Mouse (Mus musculus) frontal cortex, postnatal 10 days (tissue): Measurements from ENCODE around the gene Stard10.

Source experiments
- DNase-seq, 2 experiments: peaks; one replicate each; pipeline ENCODE4 v3.0.0; 2022; ENCODE audit warnings: low spot score in 2 of 2, mixed read lengths in 1 of 2

Stard10 gene

GRCm38 (mm10) chr7:101317014-101317413 is at the start of gene Stard10:
Gene Stard10 (plus strand): TSS chr7:101317086.
- no peak for DNase-seq

GRCm38 (mm10) chr7:101267457-101268259 is 49.2 kb upstream of the Stard10 start:
- DNase-seq: no peak

DNA sequence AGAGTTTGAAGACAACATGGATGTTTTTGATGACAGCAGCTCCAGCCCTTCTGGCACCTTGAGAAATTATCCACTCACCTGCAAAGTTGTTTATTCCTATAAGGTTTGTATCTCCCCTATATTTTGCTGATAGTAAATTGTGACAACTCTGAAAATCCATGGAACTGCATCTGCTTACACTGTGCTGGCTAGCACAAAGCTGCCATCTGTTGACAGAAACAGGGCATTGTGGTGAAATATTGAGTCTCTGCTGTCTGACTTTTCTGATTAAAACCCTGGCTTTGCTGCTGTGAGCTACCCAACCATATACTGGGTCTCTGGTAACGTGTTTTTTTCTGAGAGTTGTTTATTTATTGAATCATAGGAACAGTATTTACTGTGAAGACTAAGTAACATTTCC is 45.3 kb upstream of the Stard10 start:
- no peak for DNase-seq

GRCm38 (mm10) chr7:101272466-101273160 is 44.3 kb upstream of the Stard10 start:
- DNase-seq: no peak

DNA sequence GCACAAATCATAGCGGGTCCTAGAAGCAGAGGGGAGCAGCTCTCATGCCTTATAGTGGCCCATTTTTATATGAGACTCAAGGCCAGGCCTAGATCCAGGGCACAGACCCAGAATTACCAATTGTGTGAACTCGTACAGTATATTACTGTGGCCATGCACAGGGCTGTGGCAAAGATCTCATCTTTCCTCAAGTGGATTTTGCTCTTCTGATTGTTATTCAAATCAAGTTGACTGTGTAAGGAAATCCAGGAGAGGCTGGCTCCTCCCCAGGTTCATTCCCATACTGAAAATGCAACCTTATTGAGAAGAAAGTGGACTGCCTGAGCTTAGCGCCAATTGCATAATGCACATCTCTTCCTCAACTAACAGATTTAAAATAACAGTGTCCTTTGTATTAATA is 34.2 kb upstream of the Stard10 start:
- DNase-seq: no peak

DNA sequence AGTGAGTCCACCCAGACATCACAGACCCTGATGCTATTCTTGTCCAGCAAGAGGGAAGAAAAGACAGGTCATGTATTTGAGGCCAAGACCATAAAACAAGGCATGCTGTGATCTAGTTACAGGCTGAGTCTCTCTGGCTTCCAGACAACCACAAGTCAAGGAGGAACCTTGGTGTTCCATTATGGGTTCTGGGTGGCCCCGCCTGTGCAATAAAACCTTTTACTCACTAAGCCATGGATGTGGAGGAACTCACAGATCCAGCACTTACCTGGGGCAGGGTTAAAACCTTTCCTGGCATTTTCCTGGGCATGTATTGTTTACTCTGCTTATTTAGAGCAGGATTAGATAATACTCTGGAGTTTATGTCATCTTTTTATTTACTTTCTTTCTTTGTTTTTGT is 32.4 kb upstream of the Stard10 start:
- DNase-seq: no peak

GRCm38 (mm10) chr7:101286891-101287290 is 30.0 kb upstream of the Stard10 start:
- no peak for DNase-seq

- no peak for DNase-seq
Measured at GRCm38 (mm10) chr7:101287820-101288219, 29.1 kb upstream of the Stard10 start.

DNA sequence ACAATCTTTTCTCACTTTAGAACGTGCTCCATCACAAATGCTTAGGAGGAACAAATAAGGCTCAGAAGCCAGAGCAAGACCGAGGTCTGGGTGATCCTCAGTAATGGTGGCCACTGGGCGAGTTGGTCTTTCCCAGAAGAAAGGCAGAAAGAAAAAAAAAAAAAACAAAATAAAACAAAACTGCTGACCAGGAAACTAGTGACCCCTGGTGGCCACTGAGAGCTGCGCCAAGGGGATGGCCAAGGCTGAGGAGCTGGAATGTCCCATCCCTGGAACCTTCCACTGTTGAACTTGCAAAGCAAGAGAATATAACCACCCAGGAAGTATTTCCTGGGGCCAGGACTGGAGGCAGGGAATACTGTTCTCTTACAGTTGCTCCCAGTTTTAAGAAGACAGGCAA is 28.4 kb upstream of the Stard10 start:
- no peak for DNase-seq

GRCm38 (mm10) chr7:101290401-101290800 is 26.5 kb upstream of the Stard10 start:
- no peak for DNase-seq

- no peak for DNase-seq
Measured at GRCm38 (mm10) chr7:101291211-101291610, 25.7 kb upstream of the Stard10 start.

DNA sequence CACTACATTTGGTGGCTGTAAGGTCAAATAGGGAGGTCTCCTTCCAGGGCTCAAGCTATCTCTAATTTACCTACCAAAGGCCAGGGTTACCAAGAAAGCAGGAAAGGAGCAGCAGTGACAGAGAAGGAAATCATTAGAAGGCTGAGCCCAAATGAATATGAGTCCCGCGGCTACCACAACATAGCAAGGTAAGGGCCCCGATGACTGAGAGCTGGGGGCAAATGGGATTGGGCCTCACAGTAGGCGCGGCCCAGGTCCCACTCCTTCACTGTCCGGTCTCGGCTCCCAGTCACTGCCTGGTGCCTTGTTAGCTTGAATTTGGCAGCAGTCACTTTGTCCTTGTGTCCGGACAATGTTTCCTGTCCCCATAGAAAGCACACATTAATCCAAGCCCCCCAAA is 25.2 kb upstream of the Stard10 start:
- no peak for DNase-seq

DNA sequence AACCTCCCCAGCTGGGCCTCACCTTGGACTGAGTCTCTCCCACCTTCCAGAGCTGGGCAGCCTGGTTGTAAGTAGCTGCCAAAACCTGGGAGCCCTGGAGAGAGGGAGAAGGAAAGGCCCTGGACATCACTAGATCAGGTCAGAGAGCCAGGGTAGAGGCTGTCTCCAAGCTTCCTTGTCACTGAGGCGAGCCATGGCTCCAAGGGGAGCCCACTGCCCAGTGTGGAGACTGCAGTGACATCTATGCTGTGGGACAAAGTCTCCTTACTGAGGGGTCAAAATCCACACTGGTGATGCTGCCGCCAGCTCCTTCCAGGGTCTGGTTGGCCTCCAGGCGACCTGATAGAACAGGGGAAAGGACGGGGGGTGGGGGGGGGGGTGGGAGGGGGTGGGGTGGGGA is 24.8 kb upstream of the Stard10 start:
- DNase-seq: no peak

DNA sequence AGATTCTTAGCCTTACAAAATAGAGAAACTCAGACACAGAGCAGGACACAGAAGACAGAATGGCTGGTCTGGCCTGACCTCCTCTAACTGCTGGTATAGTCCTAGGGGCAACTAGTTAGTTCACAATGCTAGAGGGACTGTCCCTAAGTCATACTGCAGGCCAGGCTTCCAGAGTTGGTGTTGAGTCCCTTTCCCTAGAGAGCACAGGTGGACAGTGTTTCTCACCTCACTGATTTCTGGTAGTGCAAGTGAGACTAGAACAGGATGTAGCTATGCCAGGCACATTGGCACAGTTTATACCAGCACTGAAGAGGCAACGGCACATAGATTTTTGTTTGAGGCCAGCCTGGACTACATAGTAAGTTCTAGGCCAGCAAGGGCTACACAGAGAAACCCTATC is 24.2 kb upstream of the Stard10 start:
- no peak for DNase-seq

- no peak for DNase-seq
Measured at GRCm38 (mm10) chr7:101293138-101293537, 23.7 kb upstream of the Stard10 start.

DNA sequence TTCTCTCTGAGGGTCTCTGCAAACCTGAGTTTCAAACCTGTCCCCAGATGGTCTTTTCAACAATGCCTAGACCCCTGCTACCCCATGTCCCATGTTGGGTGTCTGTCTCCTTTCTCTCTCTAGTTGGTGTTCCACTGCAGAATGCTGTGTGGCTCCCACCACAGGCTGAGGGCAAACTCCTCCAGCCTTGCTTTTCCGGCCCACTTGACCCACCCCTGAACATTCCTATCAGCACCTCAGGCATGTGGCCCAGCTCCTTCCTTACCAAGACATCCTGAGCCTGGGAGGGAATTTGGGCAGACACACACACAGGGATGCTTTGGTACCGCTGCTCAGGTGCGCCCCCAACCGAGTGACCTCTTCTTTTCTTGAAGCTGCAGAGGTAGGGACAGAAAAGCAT is 23.3 kb upstream of the Stard10 start:
- DNase-seq: no peak

DNA sequence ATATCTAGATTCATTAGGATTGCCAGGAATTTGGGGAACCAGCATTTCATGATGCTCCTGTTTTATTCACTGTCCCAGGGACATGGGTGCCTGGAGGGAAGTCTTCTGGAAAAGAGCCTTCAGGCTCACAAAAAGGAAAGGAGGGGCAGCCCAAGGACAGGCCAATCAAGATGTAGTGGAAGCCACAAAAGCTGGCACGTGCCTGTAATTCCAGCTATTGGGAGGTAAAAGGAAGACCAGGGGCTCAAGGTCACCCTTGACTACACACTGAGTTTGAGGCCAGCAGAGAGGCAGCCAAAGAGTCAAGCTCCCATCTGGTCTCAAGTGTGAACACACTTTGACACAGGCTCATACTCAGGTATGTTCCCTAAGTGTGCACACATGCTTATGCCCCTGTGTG is 21.4 kb upstream of the Stard10 start:
- no peak for DNase-seq

GRCm38 (mm10) chr7:101296252-101297022 is 20.4 kb upstream of the Stard10 start:
- peak; percentile 85 to 87 for DNase-seq

DNA sequence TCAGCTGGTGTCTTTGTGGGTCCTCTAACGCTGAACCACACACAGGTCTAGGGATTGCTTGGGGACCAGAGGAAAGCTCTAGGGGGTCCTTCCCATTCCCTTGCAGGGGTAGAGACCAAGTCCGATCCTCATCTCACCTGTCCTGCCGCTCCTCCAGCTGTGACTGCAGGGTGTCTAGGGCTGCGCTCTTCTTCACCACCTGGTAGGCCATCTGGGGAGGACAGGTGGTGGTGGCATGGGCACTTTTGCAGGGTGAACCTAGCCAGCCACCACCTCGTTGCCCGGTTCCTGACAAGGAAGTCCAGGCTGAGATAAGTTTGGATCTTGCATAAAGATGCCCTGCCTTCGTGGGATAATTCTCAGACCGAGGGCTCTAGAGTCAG is 19.9 kb upstream of the Stard10 start:
- DNase-seq: no peak

- DNase-seq: no peak
Measured at GRCm38 (mm10) chr7:101298375-101298774, 18.5 kb upstream of the Stard10 start.

- no peak for DNase-seq
Measured at GRCm38 (mm10) chr7:101301361-101301880, 15.5 kb upstream of the Stard10 start.

DNA sequence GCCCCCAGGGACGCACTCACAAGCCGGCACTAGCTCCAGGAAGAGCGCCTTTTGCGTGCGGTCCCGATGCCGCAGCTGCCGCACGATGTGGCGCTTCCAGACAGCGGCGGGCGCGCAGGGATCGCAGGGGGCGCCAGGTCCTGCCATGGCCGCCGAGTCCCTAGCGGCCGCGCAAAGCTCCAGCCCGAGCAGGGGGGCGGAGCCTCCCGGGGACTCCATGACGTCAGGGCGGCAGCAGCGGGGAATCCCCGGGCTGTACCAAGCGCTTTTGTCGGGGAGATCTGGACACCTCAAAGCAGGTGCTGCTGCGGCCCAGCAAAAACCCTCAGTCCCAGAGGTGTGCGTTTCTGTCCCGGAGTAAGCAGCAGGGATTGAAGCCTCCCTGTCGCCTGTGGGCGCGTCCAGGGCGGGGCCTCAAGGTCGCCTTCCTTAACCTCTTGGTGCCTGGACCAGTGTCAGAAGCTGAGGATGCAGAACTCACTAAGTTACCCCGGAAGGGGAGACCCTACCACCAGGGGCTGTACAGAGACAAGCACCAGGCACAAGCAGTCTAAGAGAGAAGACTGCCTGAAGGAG is 14.9 kb upstream of the Stard10 start, which contains the start of gene Atg16l2:
Atg16l2 (minus strand) TSS at position 371 of the 576 bp plus-strand sequence.
- peak; percentile 87 to 89 for DNase-seq
